Mouse (Mus musculus) heart, postnatal 25 days (tissue): ENCODE data around the gene Ces1b. TPM values are rescaled to one million over a fixed set of nuclear protein-coding genes. Genes with fewer than 3 reads are reported as not detected.

Experiments
- DNase-seq: peaks from one replicate; pipeline ENCODE4 v3.0.0; 2022; ENCODE audit warnings: low spot score
- intact Hi-C: fragments of 180-260 bp; cut with DNase I; formaldehyde crosslinking; loops from one replicate; pipeline ENCODE4 v1.15.1; 2025
- total RNA-seq, 2 experiments: library from RNA; stranded (reverse); gene quantifications; 2 replicates each; pipeline ENCODE4 v1.2.3; 2021

The Ces1b gene
- not detected for total RNA-seq

- intact Hi-C loops = no loop called here
- no peak for DNase-seq
Measured at GRCm38 (mm10) chr8:93079887-93080286, at the start of gene Ces1b. Ces1b (minus strand) TSS chr8:93080017.

- DNase-seq = no peak
- intact Hi-C loops = no loop called here
Measured at GRCm38 (mm10) chr8:93126476-93126875, 46.7 kb upstream of the Ces1b start.

- intact Hi-C loops = no loop called here
Measured at GRCm38 (mm10) chr8:93122005-93122404, 42.2 kb upstream of the Ces1b start.

GRCm38 (mm10) chr8:93095376-93095775 is 15.6 kb upstream of the Ces1b start:
- intact Hi-C loops = loop anchor here (1.0 to 2.0 kb wide), 2 partner anchors 36 to 85 kb away; no protein-coding TSS in a partner anchor
- DNase-seq = no peak

More at GRCm38 (mm10) chr8:93122005-93122404, 42.2 kb upstream of the Ces1b start:
- DNase-seq = no peak

- intact Hi-C loops = no loop called here
- DNase-seq = no peak
Measured at GRCm38 (mm10) chr8:93091324-93091723, 11.5 kb upstream of the Ces1b start.

- DNase-seq = no peak
- intact Hi-C loops = no loop called here
Measured at GRCm38 (mm10) chr8:93088686-93089122, 8.9 kb upstream of the Ces1b start.

- no peak for DNase-seq
- intact Hi-C loops = no loop called here
Measured at GRCm38 (mm10) chr8:93088193-93088592, 8.4 kb upstream of the Ces1b start.

GRCm38 (mm10) chr8:93075251-93075650 is 4.6 kb downstream of the Ces1b start:
- no peak for DNase-seq
- intact Hi-C loops = no loop called here

GRCm38 (mm10) chr8:93063416-93064117 is 16.2 kb downstream of the Ces1b start:
- intact Hi-C loops = no loop called here

GRCm38 (mm10) chr8:93059185-93059584 is 20.6 kb downstream of the Ces1b start:
- intact Hi-C loops = loop anchor here (1.0 to 5.0 kb wide), 4 partner anchors 36 to 436 kb away; no protein-coding TSS in a partner anchor

More at GRCm38 (mm10) chr8:93063416-93064117, 16.2 kb downstream of the Ces1b start:
- DNase-seq = no peak

GRCm38 (mm10) chr8:93055238-93055637 is 24.6 kb downstream of the Ces1b start:
- no peak for DNase-seq
- intact Hi-C loops = loop anchor here (5.0 kb wide), 1 partner anchor 342 kb away; no protein-coding TSS in a partner anchor

More at GRCm38 (mm10) chr8:93059185-93059584, 20.6 kb downstream of the Ces1b start:
- no peak for DNase-seq

- no peak for DNase-seq
- intact Hi-C loops = loop anchor here (5.0 kb wide), 1 partner anchor 36 kb away; no protein-coding TSS in a partner anchor
Measured at GRCm38 (mm10) chr8:93048510-93049416, 31.1 kb downstream of the Ces1b start.

GRCm38 (mm10) chr8:93048092-93048491 is 31.7 kb downstream of the Ces1b start, which contains the start of gene Ces1a:
Ces1a (minus strand) TSS chr8:93048192.
- intact Hi-C loops = loop anchor here (5.0 kb wide), 1 partner anchor 36 kb away; no protein-coding TSS in a partner anchor
- no peak for DNase-seq

GRCm38 (mm10) chr8:93043083-93043482 is 36.7 kb downstream of the Ces1b start:
- DNase-seq = no peak
- intact Hi-C loops = no loop called here

- intact Hi-C loops = no loop called here
- DNase-seq = peak; percentile 16
Measured at GRCm38 (mm10) chr8:93040776-93041567, 38.8 kb downstream of the Ces1b start.

- DNase-seq = no peak
- intact Hi-C loops = no loop called here
Measured at GRCm38 (mm10) chr8:93040256-93040655, 39.6 kb downstream of the Ces1b start.

- intact Hi-C loops = no loop called here
Measured at GRCm38 (mm10) chr8:93038831-93039230, 41.0 kb downstream of the Ces1b start.

GRCm38 (mm10) chr8:93030664-93031063 is 49.2 kb downstream of the Ces1b start:
- DNase-seq = no peak
- intact Hi-C loops = no loop called here

More at GRCm38 (mm10) chr8:93038831-93039230, 41.0 kb downstream of the Ces1b start:
- no peak for DNase-seq

- DNase-seq = no peak
- intact Hi-C loops = no loop called here
Measured at GRCm38 (mm10) chr8:93021738-93022137, 58.1 kb downstream of the Ces1b start.
